Mouse (Mus musculus): ENCODE results near the gene Gm4353. TPM values are rescaled to one million over a fixed set of nuclear protein-coding genes. Genes with fewer than 3 reads are reported as not detected.

Gm4353 gene
- total and polyA plus RNA-seq, 3 experiments: 0.74 to 34.1 (median 2.0) TPM

DNA sequence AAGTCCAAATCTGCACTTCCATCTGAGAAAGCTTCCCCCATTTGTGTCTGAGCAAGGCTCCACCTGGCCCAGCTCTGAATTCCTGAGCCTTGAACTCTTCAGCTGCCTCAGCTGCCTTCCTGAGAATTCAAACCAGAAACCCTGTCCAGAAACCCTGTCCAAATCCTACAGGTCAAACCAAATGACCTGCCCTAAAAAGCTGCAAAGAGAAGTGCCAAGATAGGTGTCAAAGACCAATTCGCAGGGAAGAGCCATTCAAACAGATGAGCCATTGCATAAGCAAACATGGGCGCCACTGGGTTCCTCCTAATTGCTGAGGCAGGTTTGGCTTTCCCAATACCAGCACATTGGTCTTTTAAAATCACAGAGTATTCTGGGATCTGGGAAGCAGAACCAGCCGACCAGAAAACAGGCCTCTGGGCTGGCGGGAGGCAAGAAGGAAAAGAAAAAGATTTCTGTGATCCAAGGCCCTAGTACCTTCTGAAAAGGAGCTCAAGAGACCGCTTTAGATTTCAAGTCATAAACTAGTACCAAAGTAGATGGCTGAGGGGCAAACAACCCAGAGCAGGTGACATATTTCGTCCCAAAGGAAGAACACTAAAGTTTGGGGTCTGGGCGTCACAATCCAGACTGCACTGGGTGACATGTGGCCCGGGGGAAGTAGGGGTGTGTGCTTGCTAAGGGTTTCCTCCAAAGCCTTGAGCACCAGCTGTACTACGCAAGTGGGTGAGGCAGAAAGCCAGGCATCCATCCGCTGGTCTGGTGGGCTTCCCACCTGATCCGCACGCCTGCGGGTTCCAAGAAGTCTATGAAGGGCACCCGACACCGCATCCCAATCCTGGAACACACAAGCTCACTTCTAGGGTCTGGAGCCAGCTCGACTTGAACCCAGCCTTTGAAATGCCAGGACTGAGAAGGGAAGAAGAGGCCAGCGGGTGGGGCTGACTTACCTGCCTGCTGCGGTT is 47.6 kb downstream of the Gm4353 start:
- Histone ChIP-seq H3K4me2 (ENCODE audit: insufficient read depth, low read depth, poor library complexity, severe bottlenecking) (no peak overlapping the region), H3K4me3 (replicated peaks in 1 of 3; ENCODE audit: low read depth in 2 of 3, low read length in 2 of 3, poor library complexity in 1 of 3) (no peak overlapping the region), H3K27me3 (replicated peaks) (peaks cover 56% of the 10 kb centered on the region), H3K9me3 (replicated peaks; ENCODE audit: low read length) (no peaks in the 10 kb centered on the region), H3K9ac (ENCODE audit: insufficient read depth, low read depth) (no peak overlapping the region), H3K27ac (ENCODE audit: insufficient read depth, low read depth) (no peak overlapping the region), H3K79me2 (replicated peaks; ENCODE audit: control insufficient read depth, extremely low read depth, insufficient read depth, poor library complexity, severe bottlenecking) (no peaks in the 10 kb centered on the region), H3K36me3 (replicated peaks in 1 of 2; ENCODE audit: control insufficient read depth in 1 of 2, insufficient read depth in 1 of 2, low read length in 1 of 2) (no peaks in the 10 kb centered on the region), H3K4me1 (ENCODE audit: control insufficient read depth in 1 of 2, insufficient read depth in 2 of 2) (peaks cover 0 to 12% of the 10 kb centered on the region in 2 experiments; a peak in 2 of 4 replicates)
- in situ Hi-C loops (cut with MboI; ENCODE audit: low pct_ligation_motif_present, low pct_unique_long_range_greater_than_20kb, low sequenced_read_pairs): loop anchor here (25.0 kb wide), 2 partner anchors 825 to 1125 kb away; no protein-coding TSS in a partner anchor
- no peak for TF ChIP-seq RAD21 (IDR thresholded peaks at IDR 0.05; ENCODE audit: low read depth, low read length)
- TF ChIP-seq NELFE (IDR thresholded peaks at IDR 0.05; ENCODE audit: low read depth, low read length): no peak
- TF ChIP-seq TCF12 (IDR thresholded peaks at IDR 0.05; ENCODE audit: low read depth, low read length): no peak
- dilution Hi-C loops (cut with MboI; ENCODE audit: extremely low pct_ligation_motif_present, extremely low pct_unique_long_range_greater_than_20kb, low sequenced_read_pairs): no loop called here
- DNase-seq (ENCODE audit: extremely low read depth): no peak

DNA sequence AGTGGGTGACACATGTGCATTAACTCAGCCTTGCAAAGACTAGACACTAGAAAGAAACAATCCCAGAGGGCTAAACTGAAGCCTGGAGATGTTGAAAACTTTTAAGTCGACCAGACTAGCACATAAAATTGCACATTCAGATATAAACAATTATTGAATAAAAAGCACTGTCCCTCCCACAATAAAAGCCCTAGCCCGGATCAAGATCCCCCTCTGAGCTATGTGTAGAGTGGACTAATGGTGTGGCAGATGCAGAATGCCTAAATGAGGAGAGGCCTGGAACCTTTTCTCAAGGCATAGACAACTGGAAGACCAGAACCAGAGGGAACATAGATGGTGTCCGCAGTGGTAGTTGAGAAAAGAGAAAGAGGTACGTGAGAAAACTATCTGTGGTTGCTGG is 48.9 kb downstream of the Gm4353 start:
- H3K9me3 ChIP-seq (replicated peaks; ENCODE audit: low read length): no peaks in the 10 kb centered on the region
- H3K27ac ChIP-seq (ENCODE audit: insufficient read depth, low read depth): no peak overlapping the region
- peaks cover 61% of the 10 kb centered on the region for H3K27me3 ChIP-seq (replicated peaks)
- TF ChIP-seq RAD21 (IDR thresholded peaks at IDR 0.05; ENCODE audit: low read depth, low read length) (no peak), CTCF (conservative IDR thresholded peaks at IDR 0.05 in 1 of 2, IDR thresholded peaks at IDR 0.05 in 1 of 2; ENCODE audit: low read depth in 2 of 2, low read length in 2 of 2) (no peak), CHD2 (IDR thresholded peaks at IDR 0.05; ENCODE audit: low read length) (no peak), JUN (IDR thresholded peaks at IDR 0.05; ENCODE audit: insufficient read depth, low read depth, low read length) (no peak), E2F4 (IDR thresholded peaks at IDR 0.05; ENCODE audit: insufficient replicate concordance, low read depth, low read length) (no peak), ZMIZ1 (IDR thresholded peaks at IDR 0.05; ENCODE audit: low read depth, low read length) (no peak), TCF12 (IDR thresholded peaks at IDR 0.05; ENCODE audit: low read depth, low read length) (no peak), SMC3 (IDR thresholded peaks at IDR 0.05; ENCODE audit: low read depth, low read length) (no peak), USF1 (IDR thresholded peaks at IDR 0.05; ENCODE audit: low read depth, low read length) (no peak), JUND (conservative IDR thresholded peaks at IDR 0.05; ENCODE audit: low read depth, low read length) (no peak), IRF4 (IDR thresholded peaks at IDR 0.05; ENCODE audit: low read depth, low read length) (no peak), ETS1 (conservative IDR thresholded peaks at IDR 0.05; ENCODE audit: low read depth, low read length) (no peak), GABPA (IDR thresholded peaks at IDR 0.05; ENCODE audit: insufficient replicate concordance, low read depth, low read length) (no peak), POLR2AphosphoS2 (IDR thresholded peaks at IDR 0.05; ENCODE audit: low read depth, low read length) (no peak)
- H3K4me2 ChIP-seq (ENCODE audit: insufficient read depth, low read depth, poor library complexity, severe bottlenecking): no peak overlapping the region
- no peaks in the 10 kb centered on the region for H3K79me2 ChIP-seq (replicated peaks; ENCODE audit: control insufficient read depth, extremely low read depth, insufficient read depth, poor library complexity, severe bottlenecking)
- in situ Hi-C loops (cut with MboI; ENCODE audit: low pct_ligation_motif_present, low pct_unique_long_range_greater_than_20kb, low sequenced_read_pairs): loop anchor here (25.0 kb wide), 2 partner anchors 823 to 1123 kb away; no protein-coding TSS in a partner anchor
- dilution Hi-C loops (cut with MboI; ENCODE audit: extremely low pct_ligation_motif_present, extremely low pct_unique_long_range_greater_than_20kb, low sequenced_read_pairs): no loop called here
- no peak for DNase-seq (ENCODE audit: extremely low read depth)
- H3K9ac ChIP-seq (ENCODE audit: insufficient read depth, low read depth): no peak overlapping the region
- no peak overlapping the region for H3K4me3 ChIP-seq (replicated peaks in 1 of 3; ENCODE audit: low read depth in 2 of 3, low read length in 2 of 3, poor library complexity in 1 of 3)
- peaks cover 0 to 18% of the 10 kb centered on the region in 2 experiments; a peak in 2 of 4 replicates for H3K4me1 ChIP-seq (ENCODE audit: control insufficient read depth in 1 of 2, insufficient read depth in 2 of 2)
- no peaks in the 10 kb centered on the region for H3K36me3 ChIP-seq (replicated peaks in 1 of 2; ENCODE audit: control insufficient read depth in 1 of 2, insufficient read depth in 1 of 2, low read length in 1 of 2)

All from CH12.LX (cell line).